26 mouse cellular contexts compared by ENCODE assay signal in genomic region chr3:58738346-58739089, GRCm38 (mm10). TPM values are rescaled to one million over a fixed set of nuclear protein-coding genes. Genes with fewer than 3 reads are reported as not detected.
DNase-seq lines count a peak whose midpoint lies in the region; ATAC-seq and TF ChIP-seq lines count a peak whose summit lies in the region.
"Had no signal": no experiment of that assay in that cellular context is flagged by ENCODE, and none has a peak within 500 bp of the region (broad histone marks: within the 10 kb centered on the region; RNA-seq: fewer than 3 reads in every experiment).

No protein-coding gene starts in this region.

- H3K4me2 ChIP-seq in hindbrain, embryonic 14.5 days (replicated peaks) = no peak overlapping the region
- no peak overlapping the region for H3K4me2 ChIP-seq in hindbrain, embryonic 12.5 days (replicated peaks)
- H3K4me2 ChIP-seq in midbrain, embryonic 11.5 days = no peak overlapping the region
- H3K4me2 ChIP-seq in midbrain, postnatal 0 days (ENCODE audit: low read depth, low read length, poor library complexity, severe bottlenecking) = no peak overlapping the region
- H3K4me2 ChIP-seq: embryonic facial prominence, embryonic 13.5 days; liver, embryonic 15.5 days; lung, embryonic 15.5 days; stomach, embryonic 15.5 days had no signal

- no peak overlapping the region for H3K27ac ChIP-seq in hindbrain, embryonic 14.5 days
- no peak overlapping the region for H3K27ac ChIP-seq in hindbrain, embryonic 12.5 days
- H3K27ac ChIP-seq in midbrain, embryonic 11.5 days (ENCODE audit: low read depth, low read length) = no peak overlapping the region
- H3K27ac ChIP-seq in midbrain, postnatal 0 days (ENCODE audit: low read depth, low read length) = peak overlapping the region; percentile 26; the same call in 1 of the 2 replicates
- H3K27ac ChIP-seq: embryonic facial prominence, embryonic 13.5 days; heart, embryonic 10.5 days; kidney, postnatal 0 days; limb, embryonic 10.5 days; liver, embryonic 15.5 days; lung, embryonic 15.5 days; stomach, embryonic 15.5 days had no signal

- no peak overlapping the region for H3K4me3 ChIP-seq in hindbrain, embryonic 14.5 days (replicated peaks; ENCODE audit: low read length)
- H3K4me3 ChIP-seq in hindbrain, embryonic 12.5 days = no peak overlapping the region
- H3K4me3 ChIP-seq in midbrain, embryonic 11.5 days (ENCODE audit: low read depth, low read length) = no peak overlapping the region
- H3K4me3 ChIP-seq in midbrain, postnatal 0 days (ENCODE audit: low read depth, low read length) = no peak overlapping the region
- H3K4me3 ChIP-seq: embryonic facial prominence, embryonic 13.5 days; erythroblast, embryonic 14.5 days; heart, embryonic 10.5 days; limb, embryonic 10.5 days; liver, embryonic 15.5 days; lung, embryonic 15.5 days; megakaryocyte, embryonic 14.5 days; myocyte; stomach, embryonic 15.5 days had no signal

- no peak for TF ChIP-seq CTCF in brain, embryonic 14.5 days (IDR thresholded peaks at IDR 0.05; ENCODE audit: borderline replicate concordance, extremely low read depth, insufficient read depth, insufficient read length)
- TF ChIP-seq CTCF in midbrain, postnatal 0 days (IDR thresholded peaks at IDR 0.05) = no peak

- no peak for TF ChIP-seq POLR2A in brain, embryonic 14.5 days (IDR thresholded peaks at IDR 0.05; ENCODE audit: borderline replicate concordance, extremely low read depth, insufficient read depth, insufficient read length, poor library complexity, severe bottlenecking)

- H3K9me3 ChIP-seq in hindbrain, embryonic 14.5 days (ENCODE audit: control insufficient read depth, low read length) = no peaks in the 10 kb centered on the region
- no peaks in the 10 kb centered on the region for H3K9me3 ChIP-seq in hindbrain, embryonic 12.5 days (replicated peaks)
- H3K9me3 ChIP-seq in midbrain, embryonic 11.5 days (ENCODE audit: control insufficient read depth, low read length) = no peaks in the 10 kb centered on the region
- no peaks in the 10 kb centered on the region for H3K9me3 ChIP-seq in midbrain, postnatal 0 days (ENCODE audit: low read length)
- H3K9me3 ChIP-seq: embryonic facial prominence, embryonic 13.5 days; heart, embryonic 10.5 days; limb, embryonic 10.5 days; liver, embryonic 15.5 days; lung, embryonic 15.5 days; megakaryocyte, embryonic 14.5 days; stomach, embryonic 15.5 days had no signal

- no peaks in the 10 kb centered on the region for H3K36me3 ChIP-seq in hindbrain, embryonic 14.5 days (replicated peaks; ENCODE audit: control insufficient read depth, insufficient read depth)
- H3K36me3 ChIP-seq in hindbrain, embryonic 12.5 days = no peaks in the 10 kb centered on the region
- no peaks in the 10 kb centered on the region for H3K36me3 ChIP-seq in midbrain, embryonic 11.5 days (ENCODE audit: control insufficient read depth, insufficient read depth, low read length)
- no peaks in the 10 kb centered on the region for H3K36me3 ChIP-seq in midbrain, postnatal 0 days (ENCODE audit: insufficient read depth, low read length)
- H3K36me3 ChIP-seq: embryonic facial prominence, embryonic 13.5 days; heart, embryonic 10.5 days; limb, embryonic 10.5 days; liver, embryonic 15.5 days; lung, embryonic 15.5 days; stomach, embryonic 15.5 days had no signal

- no peak overlapping the region for H3K9ac ChIP-seq in hindbrain, embryonic 14.5 days
- no peak overlapping the region for H3K9ac ChIP-seq in hindbrain, embryonic 12.5 days
- H3K9ac ChIP-seq in midbrain, embryonic 11.5 days (ENCODE audit: low read length) = no peak overlapping the region
- no peak overlapping the region for H3K9ac ChIP-seq in midbrain, postnatal 0 days (replicated peaks; ENCODE audit: low read length, poor library complexity, severe bottlenecking)
- H3K9ac ChIP-seq: embryonic facial prominence, embryonic 13.5 days; liver, embryonic 15.5 days; lung, embryonic 15.5 days; stomach, embryonic 15.5 days had no signal

- H3K27me3 ChIP-seq in hindbrain, embryonic 14.5 days (ENCODE audit: control insufficient read depth, insufficient read depth, low read length) = no peaks in the 10 kb centered on the region
- no peaks in the 10 kb centered on the region for H3K27me3 ChIP-seq in hindbrain, embryonic 12.5 days
- H3K27me3 ChIP-seq in midbrain, embryonic 11.5 days (ENCODE audit: control insufficient read depth, insufficient read depth, low read length) = no peaks in the 10 kb centered on the region
- H3K27me3 ChIP-seq in midbrain, postnatal 0 days (ENCODE audit: insufficient read depth, low read length) = no peaks in the 10 kb centered on the region
- H3K27me3 ChIP-seq: embryonic facial prominence, embryonic 13.5 days; liver, embryonic 15.5 days; lung, embryonic 15.5 days; megakaryocyte, embryonic 14.5 days; stomach, embryonic 15.5 days had no signal

- no peak for DNase-seq in hindbrain, embryonic 14.5 days (ENCODE audit: low spot score)
- peak; percentile 39 for DNase-seq in brain, embryonic 14.5 days (ENCODE audit: low read depth)
- peak; percentile 86 for DNase-seq in midbrain, embryonic 11.5 days (ENCODE audit: low spot score, missing footprints)
- DNase-seq in midbrain, postnatal 0 days (ENCODE audit: low spot score) = peak; percentile 40
- no peak for DNase-seq in thymus, adult 18-20 months
- no peak for DNase-seq in heart, adult 9 months (ENCODE audit: low spot score in 2 of 2)
- DNase-seq: adrenal gland, postnatal 14 days; cerebellum, adult 8-10 months; cerebellum, postnatal 36 days; embryo, embryonic 11 days; gastrocnemius, postnatal 36 days; kidney, adult 18-20 months; liver; lung, postnatal 36 days; thymus, postnatal 36 days had no signal

- 19% methylated on average over 6 of the region's 6 CpGs for WGBS in hindbrain, embryonic 14.5 days
- WGBS in hindbrain, embryonic 12.5 days = 12% methylated on average over 6 of the region's 6 CpGs
- 3% methylated on average over 6 of the region's 6 CpGs for WGBS in midbrain, embryonic 11.5 days
- 8% methylated on average over 6 of the region's 6 CpGs for WGBS in midbrain, postnatal 0 days

- peak; percentile 40; the same call in 1 of the 2 replicates for ATAC-seq in hindbrain, embryonic 14.5 days (ENCODE audit: low FRiP score)
- no peak for ATAC-seq in hindbrain, embryonic 12.5 days (ENCODE audit: low FRiP score)
- peak; percentile 64 for ATAC-seq in midbrain, embryonic 11.5 days (ENCODE audit: low FRiP score)
- ATAC-seq in midbrain, postnatal 0 days (ENCODE audit: low FRiP score) = no peak; the same call in 1 of the 2 replicates

- no peaks in the 10 kb centered on the region; the same call in 1 of the 2 replicates for H3K4me1 ChIP-seq in hindbrain, embryonic 14.5 days (replicated peaks; ENCODE audit: control insufficient read depth, insufficient read depth, low read length)
- peaks cover 7% of the 10 kb centered on the region; the same call in 1 of the 2 replicates for H3K4me1 ChIP-seq in hindbrain, embryonic 12.5 days
- peaks cover 5% of the 10 kb centered on the region; the same call in 1 of the 2 replicates for H3K4me1 ChIP-seq in midbrain, embryonic 11.5 days (ENCODE audit: control insufficient read depth, insufficient read depth, low read length)
- no peaks in the 10 kb centered on the region for H3K4me1 ChIP-seq in midbrain, postnatal 0 days (ENCODE audit: insufficient read depth, low read length)
- H3K4me1 ChIP-seq: embryonic facial prominence, embryonic 13.5 days; heart, embryonic 10.5 days; liver, embryonic 15.5 days; lung, embryonic 15.5 days; megakaryocyte, embryonic 14.5 days; stomach, embryonic 15.5 days had no signal

RNA-seq across cellular contexts. Expression of gene Siah2, which starts 46.3 kb away (rescaled TPM):
- polyA plus RNA-seq in hindbrain, embryonic 14.5 days (2014; fragmentation: Nextera tagmentation; extraction: Ambion mirVana) = 16.3 and 17.3 TPM in 2 replicates
- 7.6 and 7.8 TPM in 2 replicates for polyA plus RNA-seq in hindbrain, embryonic 12.5 days (2016; fragmentation: Nextera tagmentation; extraction: Ambion mirVana)
- 11.1 and 16.2 TPM in 2 replicates for polyA plus RNA-seq in brain, embryonic 14.5 days (2012; rRNA removed)
- polyA plus RNA-seq in midbrain, embryonic 11.5 days (2014; fragmentation: Nextera tagmentation; extraction: Ambion mirVana) = 3.7 and 4.0 TPM in 2 replicates
- total RNA-seq in midbrain, postnatal 0 days (2014; rRNA removed) = 24.8 and 25.7 TPM in 2 replicates
- polyA plus RNA-seq in midbrain, postnatal 0 days (2015; fragmentation: Nextera tagmentation; extraction: Ambion mirVana) = 11.4 and 13.1 TPM in 2 replicates

Comparison
In these comparisons a context has a peak if more than half of its experiments do, and no peak if none do; other contexts are left out.
1. ATAC-seq: peak in hindbrain, embryonic 14.5 days (single experiment) and midbrain, embryonic 11.5 days (single experiment); none in hindbrain, embryonic 12.5 days (single experiment) and midbrain, postnatal 0 days (single experiment).
2. DNase-seq: peak in brain, embryonic 14.5 days (single experiment), midbrain, embryonic 11.5 days (single experiment) and midbrain, postnatal 0 days (single experiment); none in hindbrain, embryonic 14.5 days (single experiment), thymus, adult 18-20 months (0 of 2) and heart, adult 9 months (0 of 2).